Mouse (Mus musculus) CD8-positive naive resting alpha-beta T cell, adult 57 days (primary cell): Measurements from ENCODE around the gene Olfr502. TPM values are rescaled to one million over a fixed set of nuclear protein-coding genes. Genes with fewer than 3 reads are reported as not detected.

Experiments used
- total RNA-seq: library from RNA; stranded (reverse); gene quantifications from one replicate; pipeline ENCODE4 v1.2.4, GENCODE M21; 2023

Olfr502 gene
- total RNA-seq, result not detected

DNA sequence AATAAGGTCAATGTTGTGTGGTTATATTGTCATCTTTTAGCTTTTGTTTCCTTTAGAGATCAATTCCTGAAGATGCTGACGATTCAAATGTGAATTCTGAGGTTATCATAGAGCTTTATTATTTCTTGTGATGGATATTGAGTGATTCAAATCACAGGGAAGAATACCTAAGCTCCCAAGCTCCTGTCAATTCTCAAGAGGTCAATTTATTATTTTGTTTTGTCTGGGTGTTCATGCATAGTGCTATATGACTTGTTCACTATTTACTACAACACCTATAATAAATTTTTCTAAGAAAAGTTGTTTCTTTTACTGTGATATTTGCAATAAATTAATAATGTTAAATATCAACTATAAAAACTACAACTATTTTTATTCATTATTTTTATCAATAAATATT, at the start of gene Olfr502:
Gene Olfr502 (minus strand): TSS at position 101 of the 400 bp plus-strand sequence.

DNA sequence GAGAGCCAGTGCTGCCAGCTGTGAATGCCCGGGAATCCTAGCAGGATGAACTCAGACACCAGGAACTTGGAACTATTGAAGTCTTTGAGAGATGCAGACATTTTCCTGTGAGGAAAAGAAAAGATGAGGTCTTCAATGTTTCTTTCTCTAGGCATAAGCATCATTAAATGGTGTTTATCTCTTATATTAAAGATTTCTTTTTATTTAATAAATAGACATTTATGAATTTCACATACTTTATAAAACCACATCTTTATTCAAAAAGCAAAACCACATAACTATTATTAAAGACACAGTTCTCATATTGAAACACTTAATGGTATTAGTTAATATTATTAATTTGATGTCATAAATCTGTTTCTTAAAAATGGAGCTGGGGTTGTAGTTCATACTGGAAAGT, 40.8 kb upstream of the Olfr502 start, which contains the start of gene Olfr504:
Gene Olfr504 (minus strand): TSS at position 101 of the 400 bp plus-strand sequence.

DNA sequence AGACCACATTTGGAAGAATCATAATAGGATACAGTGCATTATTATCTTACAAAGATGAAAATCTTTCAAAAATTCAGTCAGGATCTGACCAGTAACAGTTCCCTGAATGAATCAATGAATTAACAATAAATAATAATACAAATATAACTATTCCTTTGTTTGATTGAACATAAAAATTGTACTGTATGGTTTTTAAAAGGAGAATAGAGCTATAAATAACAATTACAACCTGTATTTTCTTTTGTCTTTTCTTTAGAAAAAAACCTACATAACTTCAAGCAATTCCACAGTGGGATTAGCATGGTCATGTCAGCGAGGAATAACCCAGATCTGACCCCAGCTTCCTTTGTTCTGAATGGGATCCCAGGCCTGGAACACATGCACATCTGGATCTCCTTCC, 19.4 kb upstream of the Olfr502 start, which contains the start of gene Olfr503:
Gene Olfr503 (plus strand): TSS at position 301 of the 400 bp plus-strand sequence.

Other genes starting within 250 kb of the Olfr502 start
- gene Olfr490, start 236.1 kb downstream of the Olfr502 start, total RNA-seq, result not detected
- not detected for gene Olfr491, start 211.6 kb downstream of the Olfr502 start, total RNA-seq
- not detected for gene Olfr492, start 201.4 kb downstream of the Olfr502 start, total RNA-seq
- not detected for gene Olfr493, start 178.1 kb downstream of the Olfr502 start, total RNA-seq
- gene Olfr494, start 159.7 kb downstream of the Olfr502 start, total RNA-seq, result not detected
- not detected for gene Olfr495, start 131.9 kb downstream of the Olfr502 start, total RNA-seq
- gene Olfr497, start 104.6 kb downstream of the Olfr502 start, total RNA-seq, result not detected
- gene Olfr498, start 59.7 kb downstream of the Olfr502 start, total RNA-seq, result not detected
- not detected for gene Olfr503, start 19.5 kb upstream of the Olfr502 start, total RNA-seq
- not detected for gene Olfr504, start 40.7 kb upstream of the Olfr502 start, total RNA-seq
- gene Olfr506, start 85.7 kb upstream of the Olfr502 start, total RNA-seq, result not detected
- not detected for gene Olfr507, start 96.7 kb upstream of the Olfr502 start, total RNA-seq
- not detected for gene Olfr508, start 104.9 kb upstream of the Olfr502 start, total RNA-seq
- not detected for gene Olfr509, start 126.8 kb upstream of the Olfr502 start, total RNA-seq
- not detected for gene Olfr510, start 141.4 kb upstream of the Olfr502 start, total RNA-seq
- not detected for gene Olfr512, start 188.3 kb upstream of the Olfr502 start, total RNA-seq
- gene Olfr513, start 225.9 kb upstream of the Olfr502 start, total RNA-seq, result not detected